Mouse (Mus musculus) kidney, adult 2 months (tissue): ENCODE results near the gene Slc2a3.

Source experiments
- CTCF ChIP-seq: fragments of 200-500 bp; conservative IDR thresholded peaks from 2 replicates; pipeline ENCODE4 v1.5.1; 2011; ENCODE audit warnings: low read depth, mild to moderate bottlenecking, control low read depth, low read length, moderate library complexity, mixed read lengths; ENCODE audit not compliant: insufficient read depth, insufficient read length
- POLR2A ChIP-seq: fragments of 200-500 bp; IDR thresholded peaks from one replicate; pipeline ENCODE4 v1.6.1; 2011; ENCODE audit warnings: low read depth, low read length, control low read depth

DNA sequence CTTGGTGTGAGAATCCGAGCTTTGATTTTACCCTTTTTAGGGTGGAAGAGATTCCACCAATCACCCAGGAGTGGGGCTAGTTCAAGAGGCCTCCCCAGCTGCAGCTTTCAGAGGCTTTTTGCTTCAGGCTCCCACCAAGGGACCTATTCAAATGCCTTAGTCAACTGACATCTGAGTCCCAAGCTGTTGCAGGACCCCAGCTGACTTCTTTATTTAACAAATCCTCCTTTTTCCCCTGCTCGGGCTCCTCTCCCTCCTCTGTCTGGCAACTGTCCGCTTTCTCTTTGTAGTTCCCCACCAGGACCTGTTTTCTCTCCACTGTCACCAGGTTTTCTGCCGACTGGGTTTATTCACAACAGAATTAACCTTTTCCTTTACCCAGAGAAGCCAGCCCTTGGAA lies 85.6 kb downstream of the Slc2a3 start:
- TF ChIP-seq CTCF (no peak), POLR2A (no peak)
